Mouse (Mus musculus): ENCODE results near the gene Cuedc1.

The Cuedc1 gene

DNA sequence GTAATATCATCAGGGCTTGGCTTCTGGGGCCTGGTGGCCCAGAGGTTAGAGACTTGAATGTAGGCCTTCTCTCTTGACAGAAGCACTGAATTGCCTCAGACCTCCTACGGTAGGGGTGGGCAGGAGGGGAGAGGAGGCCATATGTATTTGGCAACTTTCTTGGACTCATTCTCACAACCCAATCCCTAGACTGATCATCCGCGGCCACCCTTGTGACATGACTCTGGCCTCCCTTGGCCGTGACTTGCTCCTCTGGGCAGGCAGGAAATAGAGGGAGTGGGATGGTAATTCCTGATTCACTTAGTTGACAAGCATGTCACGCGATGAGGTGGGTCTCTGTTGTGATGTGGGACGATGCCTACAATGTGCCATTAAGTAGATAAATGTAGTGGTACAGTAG, 68.6 kb downstream of the Cuedc1 start:
- no peak for DNase-seq (ENCODE audit: low read depth in 2 of 2, low spot score in 2 of 2)

DNA sequence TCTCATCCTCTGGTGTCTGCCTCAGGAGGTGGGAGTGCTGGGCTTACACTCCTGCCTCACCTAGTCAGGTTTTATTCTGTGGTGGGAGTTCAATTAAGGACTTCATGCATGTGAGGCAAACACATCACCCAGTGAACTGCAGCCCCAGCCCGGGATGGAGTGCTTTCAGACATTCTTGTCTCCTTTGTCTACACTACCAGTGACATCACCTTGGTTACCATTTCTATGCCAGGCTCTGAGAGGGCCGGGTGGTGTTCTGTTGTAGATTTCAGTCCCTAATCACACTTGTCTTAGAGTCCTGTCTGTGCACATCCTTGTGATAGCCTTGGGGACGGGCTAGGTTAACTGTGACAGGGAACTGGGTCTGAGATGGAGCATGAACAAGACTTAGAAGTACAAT, 70.8 kb downstream of the Cuedc1 start:
- DNase-seq (ENCODE audit: low read depth in 2 of 2, low spot score in 2 of 2): no peak

DNA sequence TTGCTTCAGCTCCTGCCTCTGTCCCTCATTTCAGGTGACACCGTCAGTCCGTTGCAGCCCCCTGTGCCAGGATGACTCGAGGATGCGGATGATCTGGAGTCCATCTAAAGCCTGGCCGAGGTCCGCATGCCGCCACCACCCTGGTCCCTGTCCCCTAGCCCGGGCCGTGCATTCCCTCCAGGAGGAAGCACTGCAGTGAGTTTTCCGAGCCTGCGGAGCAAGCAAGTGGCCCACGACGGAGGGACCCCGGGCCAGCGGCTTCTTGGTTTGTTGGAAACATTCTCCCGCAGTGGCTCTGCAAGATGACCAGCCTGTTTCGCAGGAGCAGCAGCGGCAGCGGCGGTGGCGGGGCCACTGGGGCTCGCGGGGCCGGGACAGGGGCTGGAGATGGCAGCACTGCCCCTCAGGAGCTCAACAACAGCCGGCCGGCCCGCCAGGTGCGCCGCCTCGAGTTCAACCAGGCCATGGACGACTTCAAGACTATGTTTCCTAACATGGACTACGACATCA, 71.7 kb downstream of the Cuedc1 start:
- DNase-seq (ENCODE audit: low read depth in 2 of 2, low spot score in 2 of 2): no peak

GRCm38 (mm10) chr11:88170606-88171005, 72.7 kb downstream of the Cuedc1 start:
- no peak for DNase-seq (ENCODE audit: low read depth in 2 of 2, low spot score in 2 of 2)

GRCm38 (mm10) chr11:88171876-88172442, 74.1 kb downstream of the Cuedc1 start:
- no peak for DNase-seq (ENCODE audit: low read depth in 2 of 2, low spot score in 2 of 2)

DNA sequence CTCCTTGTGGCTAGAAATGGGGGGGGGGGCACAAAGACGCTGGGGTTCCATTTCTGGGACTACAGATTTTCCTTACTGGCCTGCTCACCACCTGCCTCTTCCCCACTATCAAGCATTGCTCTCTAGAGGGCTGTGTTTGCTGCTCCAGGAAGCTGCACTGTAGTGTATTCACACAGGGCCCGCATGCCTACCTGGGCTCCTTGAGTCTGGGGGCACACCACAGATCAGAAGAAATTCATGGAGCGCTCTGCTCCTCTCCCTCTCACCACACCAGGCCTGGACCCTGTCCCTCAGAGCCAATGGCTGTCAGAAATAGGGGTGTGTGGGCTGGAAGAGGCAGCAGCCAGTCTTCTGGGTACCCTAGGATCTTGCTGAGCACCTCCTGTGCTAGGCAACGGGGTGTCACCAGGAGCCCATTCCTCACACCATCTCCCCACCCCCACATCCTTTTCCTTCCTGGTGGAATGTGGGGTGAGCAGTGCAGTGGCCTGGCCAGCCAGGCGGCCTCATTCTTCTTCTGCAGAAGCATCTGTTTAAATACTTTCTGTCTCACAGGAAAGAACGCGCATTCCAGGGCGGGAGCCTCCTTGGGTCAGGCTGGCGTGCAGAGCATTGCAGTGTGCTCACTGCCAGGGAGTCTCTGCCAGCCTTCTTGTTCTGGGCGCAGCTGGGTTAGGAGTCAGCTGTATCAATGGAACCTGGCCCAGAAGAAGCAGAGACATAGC, 74.9 kb downstream of the Cuedc1 start:
- DNase-seq (ENCODE audit: low read depth in 2 of 2, low spot score in 2 of 2): no peak

GRCm38 (mm10) chr11:88173386-88174025, 75.6 kb downstream of the Cuedc1 start:
- DNase-seq (ENCODE audit: low read depth in 2 of 2, low spot score in 2 of 2): no peak

DNA sequence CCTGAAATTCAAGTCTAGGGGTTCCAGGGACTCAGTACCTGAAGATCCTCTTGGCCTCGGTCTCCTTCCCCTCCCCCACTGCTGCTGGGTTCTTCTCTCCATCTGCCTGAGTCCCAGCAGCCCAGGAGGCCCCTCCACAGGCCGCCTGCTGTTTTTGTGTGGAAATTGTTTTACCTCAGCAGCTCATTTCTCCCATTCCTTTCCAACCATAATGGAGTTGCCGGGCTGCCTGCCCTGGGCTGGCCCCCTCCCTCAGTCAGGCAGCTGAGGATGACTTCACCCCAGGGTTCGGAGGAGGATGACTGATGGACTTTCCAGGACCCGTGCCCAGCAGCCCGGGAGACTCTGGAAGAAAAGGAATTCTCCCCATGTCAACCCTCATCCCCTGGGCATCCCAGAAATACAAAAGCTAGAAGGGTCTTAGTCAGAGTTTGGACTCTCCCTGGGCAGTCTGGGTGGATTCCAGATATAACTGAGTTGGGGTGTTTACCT, 82.7 kb downstream of the Cuedc1 start:
- DNase-seq (ENCODE audit: low read depth in 2 of 2, low spot score in 2 of 2): no peak

- DNase-seq (ENCODE audit: low read depth in 2 of 2, low spot score in 2 of 2): no peak
Observed at GRCm38 (mm10) chr11:88180959-88181619, 83.2 kb downstream of the Cuedc1 start.

DNA sequence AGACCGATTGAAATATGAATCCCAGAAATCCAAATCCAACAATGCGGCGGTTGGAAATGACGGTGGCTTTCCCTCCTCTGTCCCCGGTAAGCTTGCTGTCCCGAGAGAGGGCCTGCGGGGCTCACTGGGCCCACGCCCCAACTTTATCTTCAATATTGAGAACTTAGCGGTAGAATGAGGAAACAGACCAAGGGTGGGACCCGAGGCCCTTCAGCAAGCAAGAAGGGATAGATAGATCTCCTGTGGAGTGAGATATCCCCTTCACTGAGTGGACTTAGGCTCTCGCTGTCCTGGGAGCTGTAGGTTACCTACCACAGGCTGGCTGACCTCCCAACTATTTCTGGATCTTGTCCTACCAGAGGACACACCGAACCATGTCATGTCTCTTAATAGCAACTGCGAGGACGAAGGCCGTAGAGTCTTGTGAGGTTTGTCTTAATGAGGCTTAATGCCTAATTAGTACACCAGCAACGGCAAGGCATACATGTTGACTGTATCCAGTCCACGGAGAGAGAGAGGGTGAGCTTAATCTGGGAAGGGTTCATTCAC, 86.8 kb downstream of the Cuedc1 start:
- no peak for DNase-seq (ENCODE audit: low read depth in 2 of 2, low spot score in 2 of 2)

DNA sequence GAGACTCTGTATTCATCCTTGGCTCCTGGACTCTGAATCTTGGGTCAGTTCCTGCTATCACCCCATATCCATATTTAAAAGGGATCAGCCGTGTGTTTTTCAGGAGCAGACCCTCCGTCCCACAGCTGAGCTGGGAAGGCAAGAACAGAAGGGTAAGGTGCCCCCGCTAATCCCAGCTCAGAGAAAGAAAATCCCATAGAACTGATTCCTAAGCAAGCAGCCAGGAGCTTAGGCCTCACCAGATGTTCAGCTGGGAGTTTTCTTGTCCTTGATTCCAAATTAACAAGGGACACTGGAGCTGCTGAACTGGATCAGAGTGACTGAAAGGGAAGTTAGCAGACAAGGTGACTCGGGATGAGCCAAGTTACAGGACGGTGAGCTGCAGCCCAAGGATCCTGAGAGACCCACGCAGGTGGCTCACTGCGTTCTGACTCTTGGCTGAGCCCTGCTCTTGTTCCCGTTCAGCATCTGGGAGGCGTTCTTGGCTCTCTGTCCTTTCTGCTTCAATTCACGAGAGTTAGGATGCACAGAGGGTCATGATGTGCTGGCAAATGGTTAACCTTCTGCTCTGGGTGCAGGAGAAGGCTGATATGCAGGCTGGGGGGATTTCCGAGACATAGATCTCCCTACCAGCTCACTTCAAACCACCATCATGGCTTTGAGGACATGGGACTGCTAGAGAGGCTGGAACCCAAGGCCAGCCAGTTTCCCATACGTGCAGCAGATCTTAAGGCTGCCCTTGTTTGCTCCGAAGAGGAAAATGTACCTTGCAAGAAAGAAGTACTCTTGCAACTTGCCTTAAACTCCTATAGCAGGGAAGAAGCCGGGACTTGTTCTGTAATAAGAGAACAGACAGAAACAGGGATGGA, 88.5 kb downstream of the Cuedc1 start:
- DNase-seq (ENCODE audit: low read depth in 2 of 2, low spot score in 2 of 2): no peak

DNA sequence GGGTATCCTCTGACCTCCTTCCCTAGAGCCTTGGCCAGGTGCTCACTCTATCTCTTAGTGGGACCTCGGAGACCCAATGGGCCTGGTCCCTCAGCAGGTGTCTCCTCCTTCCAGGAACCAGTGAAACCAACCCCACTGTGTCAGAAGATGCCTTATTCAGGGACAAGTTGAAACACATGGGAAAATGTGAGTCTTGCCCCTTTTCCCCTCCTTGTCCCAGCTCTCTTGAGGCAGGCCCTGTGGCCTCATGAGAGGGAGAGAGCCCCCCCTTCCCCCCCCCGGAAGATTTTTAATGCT, 89.0 kb downstream of the Cuedc1 start:
- DNase-seq (ENCODE audit: low read depth in 2 of 2, low spot score in 2 of 2): no peak

GRCm38 (mm10) chr11:88187417-88188133, 89.7 kb downstream of the Cuedc1 start:
- peak; percentile 72 to 76 for DNase-seq (ENCODE audit: low read depth in 2 of 2, low spot score in 2 of 2)

- DNase-seq (ENCODE audit: low read depth in 2 of 2, low spot score in 2 of 2): no peak
Observed at GRCm38 (mm10) chr11:88188216-88188615, 90.4 kb downstream of the Cuedc1 start.

GRCm38 (mm10) chr11:88188635-88189034, 90.8 kb downstream of the Cuedc1 start:
- no peak for DNase-seq (ENCODE audit: low read depth in 2 of 2, low spot score in 2 of 2)

DNA sequence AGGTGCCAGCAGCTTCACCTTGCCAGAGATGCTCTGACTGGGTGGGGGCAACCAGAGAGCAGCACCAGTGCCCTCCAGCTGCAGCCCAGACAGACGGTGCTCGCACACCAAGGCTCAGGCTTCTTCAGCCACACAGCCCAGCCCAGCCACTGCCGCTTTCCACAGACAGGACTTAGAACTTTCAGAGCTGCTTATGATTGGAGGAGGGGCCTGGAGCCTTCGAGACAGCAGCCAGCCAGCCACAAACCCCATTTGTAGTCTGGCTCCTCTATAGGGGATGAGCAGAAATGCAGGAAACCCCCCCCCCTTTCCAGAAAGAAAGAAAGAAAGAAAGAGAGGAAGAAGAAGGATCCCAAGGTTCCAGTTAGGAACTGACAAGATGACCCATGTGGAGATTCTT, 94.7 kb downstream of the Cuedc1 start:
- peak; percentile 18 to 34 for DNase-seq (ENCODE audit: low read depth in 2 of 2, low spot score in 2 of 2)

- DNase-seq (ENCODE audit: low read depth in 2 of 2, low spot score in 2 of 2): no peak
Observed at GRCm38 (mm10) chr11:88193098-88193823, 95.4 kb downstream of the Cuedc1 start.

GRCm38 (mm10) chr11:88193824-88194696, 96.2 kb downstream of the Cuedc1 start:
- peak in 1 of 2 experiments; percentile 32 for DNase-seq (ENCODE audit: low read depth in 2 of 2, low spot score in 2 of 2)
